Mouse (Mus musculus): ENCODE results near the gene Omg. TPM values are rescaled to one million over a fixed set of nuclear protein-coding genes. Genes with fewer than 3 reads are reported as not detected.
A peak's percentile ranks its signal among the peaks of the same experiment; 100 is the strongest.

The Omg gene
- polyA plus RNA-seq, 1 experiment from 2014 or later: 5.3 TPM

GRCm38 (mm10) chr11:79504506-79504905, 622 bp upstream of the Omg start:
- Histone ChIP-seq H3K36me3 (replicated peaks) (no peaks in the 10 kb centered on the region), H3K9ac (no peak overlapping the region), H3K9me3 (no peaks in the 10 kb centered on the region), H3K27me3 (replicated peaks) (no peaks in the 10 kb centered on the region), H3K27ac (no peak overlapping the region), H3K4me2 (no peak overlapping the region), H3K4me3 (no peak overlapping the region), H3K4me1 (peaks cover 11% of the 10 kb centered on the region)
- 63% methylated on average over 7 of the region's 7 CpGs for WGBS
- no peak for ATAC-seq (replicated peaks)

- ATAC-seq (replicated peaks): no peak
Observed at GRCm38 (mm10) chr11:79502917-79503316, 967 bp downstream of the Omg start.

GRCm38 (mm10) chr11:79494976-79495800, 8.7 kb downstream of the Omg start:
- Histone ChIP-seq H3K27ac (no peak overlapping the region), H3K4me3 (no peak overlapping the region), H3K4me1 (0 out of 2 replicates have a peak, but pooled peaks cover 3% of the 10 kb centered on the region), H3K4me2 (no peak overlapping the region), H3K27me3 (replicated peaks) (no peaks in the 10 kb centered on the region), H3K36me3 (replicated peaks) (no peaks in the 10 kb centered on the region; the same call in 1 of the 2 replicates), H3K9ac (no peak overlapping the region), H3K9me3 (no peaks in the 10 kb centered on the region)
- 69% methylated on average over 10 of the region's 10 CpGs for WGBS
- ATAC-seq (replicated peaks): no peak

More at GRCm38 (mm10) chr11:79502917-79503316, 967 bp downstream of the Omg start:
- Histone ChIP-seq H3K4me1 (peaks cover 11% of the 10 kb centered on the region), H3K36me3 (replicated peaks) (no peaks in the 10 kb centered on the region), H3K27me3 (replicated peaks) (no peaks in the 10 kb centered on the region), H3K4me2 (peak overlapping the region; percentile 26; the same call in 1 of the 2 replicates), H3K9me3 (no peaks in the 10 kb centered on the region), H3K27ac (peak overlapping the region; percentile 42), H3K4me3 (no peak overlapping the region), H3K9ac (no peak overlapping the region)
- WGBS: 8% methylated on average over 2 of the region's 2 CpGs

GRCm38 (mm10) chr11:79484721-79485120, 19.2 kb downstream of the Omg start:
- Histone ChIP-seq H3K4me1 (no peaks in the 10 kb centered on the region), H3K27ac (no peak overlapping the region), H3K9ac (no peak overlapping the region), H3K27me3 (replicated peaks) (no peaks in the 10 kb centered on the region), H3K4me3 (no peak overlapping the region), H3K4me2 (no peak overlapping the region), H3K9me3 (no peaks in the 10 kb centered on the region), H3K36me3 (replicated peaks) (no peaks in the 10 kb centered on the region)
- no peak for ATAC-seq (replicated peaks)

- Histone ChIP-seq H3K27me3 (replicated peaks) (no peaks in the 10 kb centered on the region), H3K9me3 (no peaks in the 10 kb centered on the region), H3K4me3 (no peak overlapping the region), H3K27ac (no peak overlapping the region), H3K4me1 (no peaks in the 10 kb centered on the region), H3K36me3 (replicated peaks) (no peaks in the 10 kb centered on the region), H3K4me2 (no peak overlapping the region), H3K9ac (no peak overlapping the region)
- 90% methylated on average over 7 of the region's 7 CpGs for WGBS
- ATAC-seq (replicated peaks): no peak
Observed at GRCm38 (mm10) chr11:79483876-79484528, 19.9 kb downstream of the Omg start.

- 91% methylated on average over 6 of the region's 6 CpGs for WGBS
- Histone ChIP-seq H3K4me3 (no peak overlapping the region), H3K27ac (no peak overlapping the region), H3K36me3 (replicated peaks) (no peaks in the 10 kb centered on the region), H3K9me3 (no peaks in the 10 kb centered on the region), H3K9ac (no peak overlapping the region), H3K27me3 (replicated peaks) (no peaks in the 10 kb centered on the region), H3K4me2 (no peak overlapping the region), H3K4me1 (no peaks in the 10 kb centered on the region)
- no peak for ATAC-seq (replicated peaks)
Observed at GRCm38 (mm10) chr11:79483392-79483791, 20.5 kb downstream of the Omg start.

GRCm38 (mm10) chr11:79468097-79468496, 35.8 kb downstream of the Omg start:
- no peak for ATAC-seq (replicated peaks)
- Histone ChIP-seq H3K4me3 (no peak overlapping the region), H3K9me3 (no peaks in the 10 kb centered on the region), H3K27me3 (replicated peaks) (no peaks in the 10 kb centered on the region), H3K36me3 (replicated peaks) (peaks cover 26% of the 10 kb centered on the region; the same call in 1 of the 2 replicates), H3K4me2 (no peak overlapping the region), H3K9ac (no peak overlapping the region), H3K4me1 (no peaks in the 10 kb centered on the region), H3K27ac (no peak overlapping the region)
- 88% methylated on average over 1 of the region's 1 CpGs for WGBS

- ATAC-seq (replicated peaks): no peak
- H3K4me2 ChIP-seq: no peak overlapping the region
- peaks cover 5% of the 10 kb centered on the region; the same call in 1 of the 2 replicates for H3K36me3 ChIP-seq (replicated peaks)
- H3K27ac ChIP-seq: no peak overlapping the region
- H3K9ac ChIP-seq: no peak overlapping the region
- no peak overlapping the region for H3K4me3 ChIP-seq
- no peaks in the 10 kb centered on the region for H3K4me1 ChIP-seq
- H3K9me3 ChIP-seq: no peaks in the 10 kb centered on the region
- no peaks in the 10 kb centered on the region for H3K27me3 ChIP-seq (replicated peaks)
- 92% methylated on average over 3 of the region's 3 CpGs for WGBS
Observed at GRCm38 (mm10) chr11:79460756-79461450, 43.0 kb downstream of the Omg start.

- Histone ChIP-seq H3K9ac (no peak overlapping the region), H3K27me3 (replicated peaks) (no peaks in the 10 kb centered on the region), H3K4me1 (no peaks in the 10 kb centered on the region), H3K27ac (no peak overlapping the region), H3K9me3 (no peaks in the 10 kb centered on the region), H3K36me3 (replicated peaks) (peaks cover under 1% of the 10 kb centered on the region; the same call in 1 of the 2 replicates), H3K4me3 (no peak overlapping the region), H3K4me2 (no peak overlapping the region)
- ATAC-seq (replicated peaks): no peak
- WGBS: 92% methylated on average over 4 of the region's 4 CpGs
Observed at GRCm38 (mm10) chr11:79459846-79460245, 44.0 kb downstream of the Omg start.

- H3K36me3 ChIP-seq (replicated peaks): peaks cover 9% of the 10 kb centered on the region; the same call in 1 of the 2 replicates
Observed at GRCm38 (mm10) chr11:79457928-79458327, 46.0 kb downstream of the Omg start.

GRCm38 (mm10) chr11:79452966-79453365, 50.9 kb downstream of the Omg start:
- peaks cover 14% of the 10 kb centered on the region; the same call in 1 of the 2 replicates for H3K36me3 ChIP-seq (replicated peaks)
- H3K27me3 ChIP-seq (replicated peaks): no peaks in the 10 kb centered on the region
- H3K9ac ChIP-seq: no peak overlapping the region
- no peak for ATAC-seq (replicated peaks)
- no peaks in the 10 kb centered on the region for H3K4me1 ChIP-seq
- no peak overlapping the region for H3K4me3 ChIP-seq
- no peaks in the 10 kb centered on the region for H3K9me3 ChIP-seq
- no peak overlapping the region for H3K4me2 ChIP-seq
- no peak overlapping the region for H3K27ac ChIP-seq

More at GRCm38 (mm10) chr11:79457928-79458327, 46.0 kb downstream of the Omg start:
- Histone ChIP-seq H3K4me2 (no peak overlapping the region), H3K4me3 (no peak overlapping the region), H3K9me3 (no peaks in the 10 kb centered on the region), H3K27me3 (replicated peaks) (no peaks in the 10 kb centered on the region), H3K27ac (no peak overlapping the region), H3K4me1 (no peaks in the 10 kb centered on the region), H3K9ac (no peak overlapping the region)
- WGBS: 87% methylated on average over 3 of the region's 3 CpGs
- no peak for ATAC-seq (replicated peaks)

All from midbrain, embryonic 15.5 days (tissue).